Mouse (Mus musculus) left cerebral cortex, postnatal 25 days (tissue): Measurements from ENCODE around the gene Olfr992. TPM values are rescaled to one million over a fixed set of nuclear protein-coding genes. Genes with fewer than 3 reads are reported as not detected.
"Not testable (repeated sequence)": the region's sequence is repeated elsewhere in the genome, so short reads cannot be mapped to it uniquely, and the experiment has no call there.

Source experiments
- DNase-seq, 2 experiments: peaks; one replicate each; pipeline ENCODE4 v3.0.0; 2022; ENCODE audit warnings: low spot score in 2 of 2, mixed read lengths in 1 of 2
- intact Hi-C: fragments of 180-260 bp; cut with DNase I; formaldehyde crosslinking; loops from one replicate; pipeline ENCODE4 v1.15.1; 2025
- total RNA-seq, 2 experiments: library from RNA; stranded (reverse); gene quantifications; 2 replicates each; pipeline ENCODE4 v1.2.3; 2021

Olfr992 gene
- not detected for total RNA-seq

DNA sequence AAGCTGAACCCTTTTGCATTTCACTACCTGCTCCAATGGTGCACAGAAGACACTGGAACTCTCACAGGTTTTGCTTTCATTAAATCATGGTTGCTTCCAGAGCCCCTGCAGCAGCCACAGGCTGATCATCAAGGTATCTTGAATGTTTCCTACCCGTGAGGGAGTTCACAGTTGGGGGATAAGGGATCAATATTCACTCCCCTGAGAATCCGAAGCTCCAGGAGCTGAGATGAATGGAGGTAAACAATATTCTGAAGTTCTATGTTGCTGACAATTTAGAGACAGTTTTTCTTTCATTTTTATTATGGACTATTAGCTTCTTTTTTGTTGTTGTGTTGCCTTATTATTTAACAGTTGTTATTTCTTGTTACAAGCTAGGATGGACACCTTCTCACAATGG, at the start of gene Olfr992:
Gene Olfr992, minus strand, starts transcription at position 101 of the 400 bp plus-strand sequence.
- intact Hi-C loops = no loop called here
- no peak for DNase-seq

DNA sequence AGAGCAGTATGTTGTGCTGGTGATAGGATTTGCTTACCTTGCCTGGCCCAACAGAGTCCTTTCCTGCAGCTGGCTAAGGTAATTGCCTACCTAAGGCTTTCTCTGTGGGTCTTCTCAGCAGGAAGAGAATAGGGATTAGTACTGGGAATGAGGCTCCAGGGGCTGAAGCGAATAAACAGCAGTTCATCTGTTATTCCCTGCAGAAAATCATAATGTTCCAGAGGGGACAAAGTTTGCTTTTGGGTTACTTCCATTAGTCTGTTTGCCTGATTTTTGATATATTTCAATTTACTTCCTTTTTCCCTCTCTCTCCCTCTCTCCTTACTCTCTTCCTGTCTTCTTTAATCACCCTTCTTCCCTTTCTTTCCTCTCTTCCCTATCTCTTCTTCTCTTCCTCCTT, 34.3 kb upstream of the Olfr992 start, which contains the start of gene Olfr995:
Gene Olfr995, minus strand, starts transcription at position 101 of the 400 bp plus-strand sequence.
- no peak for DNase-seq
- intact Hi-C loops = no loop called here

DNA sequence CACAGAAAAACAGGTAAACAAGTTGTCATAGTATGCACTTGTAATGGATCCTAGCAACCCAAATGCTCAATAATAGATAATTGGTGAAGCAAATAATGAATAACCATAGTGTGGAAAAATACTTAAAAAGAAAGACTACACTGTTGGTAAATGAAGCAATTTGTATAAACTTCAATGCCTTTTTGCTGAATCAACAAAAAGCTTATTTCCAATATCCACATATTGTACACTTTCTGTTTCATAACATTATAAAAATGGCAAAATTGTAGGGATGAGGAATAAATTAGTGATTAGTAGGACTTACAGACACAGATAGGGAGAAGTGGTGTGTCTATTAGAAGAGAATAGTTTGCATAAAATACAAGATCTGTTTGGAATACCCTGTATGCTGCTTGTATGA, 33.3 kb upstream of the Olfr992 start:
- intact Hi-C loops = no loop called here
- DNase-seq = no peak

DNA sequence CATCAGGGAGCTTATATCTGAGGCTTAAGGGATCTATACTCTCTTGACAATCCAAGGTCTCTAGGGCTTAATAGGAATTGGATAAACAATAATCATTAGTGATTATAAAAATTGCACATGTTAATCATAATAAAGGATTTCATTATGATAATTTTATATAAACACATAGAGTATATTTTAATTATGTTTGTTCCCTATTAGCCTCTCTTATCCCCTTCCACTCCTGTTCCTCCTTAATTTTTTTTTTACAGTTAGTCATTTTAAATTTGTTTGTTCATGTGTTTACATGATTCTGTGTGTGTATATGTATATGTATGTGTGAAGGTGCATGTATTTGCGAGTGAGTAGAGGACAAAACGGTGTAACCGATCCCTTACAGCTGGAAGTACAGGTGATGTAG, 27.1 kb upstream of the Olfr992 start, which contains the start of gene Olfr994:
Gene Olfr994, minus strand, starts transcription at position 101 of the 400 bp plus-strand sequence.
- DNase-seq = no peak
- intact Hi-C loops = no loop called here

DNA sequence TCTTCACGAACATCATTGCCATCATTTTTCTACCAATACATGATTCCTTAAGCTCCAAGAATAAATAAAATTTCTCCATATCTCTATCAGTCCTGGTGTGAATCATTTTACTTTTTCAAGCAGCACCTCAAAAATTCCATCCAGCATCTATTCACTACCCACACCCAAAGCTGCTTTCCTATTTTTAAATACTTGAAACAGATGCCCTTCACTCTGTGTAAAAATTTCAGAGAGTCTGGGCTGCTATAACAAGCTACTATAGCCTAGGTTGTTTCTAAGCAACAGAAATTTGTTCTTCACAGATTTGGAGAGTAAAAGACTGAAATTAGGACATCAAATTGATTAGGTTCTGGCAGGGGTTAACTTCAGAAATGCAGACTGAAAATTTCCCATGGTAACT, 16.6 kb upstream of the Olfr992 start:
- intact Hi-C loops = loop anchor here (1.0 to 5.0 kb wide), 2 partner anchors 142 to 159 kb away; no protein-coding TSS in a partner anchor
- peak in 1 of 2 experiments; percentile 80 for DNase-seq

DNA sequence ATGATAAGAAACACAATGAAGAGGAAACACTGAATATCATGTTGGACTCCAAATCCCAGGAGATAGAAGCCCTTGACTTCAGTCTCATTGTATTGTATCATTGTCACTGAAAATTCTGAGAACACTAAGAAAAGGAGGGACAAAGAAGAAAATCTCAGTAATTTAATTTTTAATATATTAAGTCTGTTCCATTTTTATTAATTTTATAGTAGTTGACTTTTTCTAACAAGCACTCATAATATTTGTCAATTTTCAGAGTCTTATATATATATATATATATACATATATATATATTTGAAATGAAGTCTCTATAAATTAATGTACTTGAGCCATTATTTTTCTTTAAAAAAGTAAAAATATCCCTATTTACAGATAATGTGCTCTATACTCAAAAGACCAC, 5.5 kb upstream of the Olfr992 start, which contains the start of gene Olfr993:
Gene Olfr993, minus strand, starts transcription at position 101 of the 400 bp plus-strand sequence.
- intact Hi-C loops = no loop called here
- no peak for DNase-seq

DNA sequence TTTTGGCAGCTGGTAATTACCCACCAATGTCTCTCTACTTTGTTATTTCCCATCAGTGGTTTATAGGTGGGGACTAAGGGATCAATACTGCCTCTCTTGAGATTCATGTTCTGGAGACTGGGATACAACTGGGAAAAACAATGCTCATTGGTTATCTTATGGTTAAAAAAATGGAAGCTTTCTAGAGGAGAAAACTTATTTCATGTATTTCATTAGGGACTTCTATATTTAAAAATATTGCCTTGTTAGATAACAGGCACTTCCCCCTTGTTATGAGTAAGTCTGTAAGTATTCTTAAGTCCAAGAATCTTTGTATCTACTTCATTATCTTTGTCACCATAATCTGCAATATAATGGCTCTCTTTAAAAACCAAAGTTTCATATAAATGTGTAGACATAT, 46.1 kb downstream of the Olfr992 start, which contains the start of gene Olfr988:
Gene Olfr988, minus strand, starts transcription at position 101 of the 400 bp plus-strand sequence.
- intact Hi-C loops = not testable (repeated sequence)

More for the DNA sequence above, 46.1 kb downstream of the Olfr992 start, which contains the start of gene Olfr988:
- not testable (repeated sequence) for DNase-seq

Other genes starting within 250 kb of the Olfr992 start
- 10 to 100 TPM; 29.3 to 34.9 TPM for gene Lrrc55, start 212.3 kb downstream of the Olfr992 start, total RNA-seq
- gene Olfr987, start 70.2 kb downstream of the Olfr992 start, total RNA-seq = not detected
- not detected for gene Olfr988, start 46.2 kb downstream of the Olfr992 start, total RNA-seq
- gene Olfr993, start 5.4 kb upstream of the Olfr992 start, total RNA-seq = not detected
- gene Olfr994, start 27.0 kb upstream of the Olfr992 start, total RNA-seq = not detected
- gene Olfr995, start 34.2 kb upstream of the Olfr992 start, total RNA-seq = not detected
- under 1 TPM in 1 of 2 experiments, not detected in 1; 0.30 TPM for gene 4833423E24Rik, start 109.6 kb upstream of the Olfr992 start, total RNA-seq
- gene Olfr996, start 169.7 kb upstream of the Olfr992 start, total RNA-seq = not detected
- not detected for gene Olfr998, start 179.5 kb upstream of the Olfr992 start, total RNA-seq
- not detected for gene Olfr1000, start 202.4 kb upstream of the Olfr992 start, total RNA-seq
- not detected for gene Olfr1002, start 241.2 kb upstream of the Olfr992 start, total RNA-seq